Mouse (Mus musculus) bone marrow, adult 2 months (tissue): ENCODE results near the gene Skap2.

Experiments used
- CTCF ChIP-seq: fragments of 200-500 bp; IDR thresholded peaks from 2 replicates; pipeline ENCODE4 v1.5.1; 2011; ENCODE audit warnings: low read length, control low read depth; ENCODE audit not compliant: control insufficient read depth, insufficient read depth
- POLR2A ChIP-seq: fragments of 200-500 bp; IDR thresholded peaks from 2 replicates; pipeline ENCODE4 v1.6.1; 2011; ENCODE audit warnings: low read depth, mild to moderate bottlenecking, control low read depth, low read length, borderline replicate concordance; ENCODE audit not compliant: control insufficient read depth

GRCm38 (mm10) chr6:51849561-51849960 is 162.8 kb downstream of the Skap2 start:
- no peak for TF ChIP-seq POLR2A
- TF ChIP-seq CTCF: no peak
